Mouse (Mus musculus) kidney, adult 2 months (tissue): ENCODE measurements around the gene Ckap4. TPM values are rescaled to one million over a fixed set of nuclear protein-coding genes. Genes with fewer than 3 reads are reported as not detected.

Experiments
- DNase-seq: peaks from one replicate; pipeline ENCODE4 v3.0.0; 2021
- H3K27ac ChIP-seq: fragments of 200-500 bp; 2 replicates; pipeline ENCODE4 v1.5.1; 2012; ENCODE audit warnings: low read depth, low read length, control low read depth, inconsistent platforms; ENCODE audit not compliant: insufficient read depth
- H3K27me3 ChIP-seq: fragments of 200-500 bp; replicated peaks from 2 replicates; pipeline ENCODE4 v1.6.1; 2012; ENCODE audit warnings: mild to moderate bottlenecking, moderate library complexity, low read length, inconsistent platforms; ENCODE audit not compliant: control insufficient read depth, insufficient read depth
- H3K36me3 ChIP-seq: fragments of 200-500 bp; 2 replicates; pipeline ENCODE4 v1.6.1; 2012; ENCODE audit warnings: mild to moderate bottlenecking, moderate library complexity, low read length, inconsistent platforms; ENCODE audit not compliant: control insufficient read depth, insufficient read depth
- H3K4me1 ChIP-seq: fragments of 200-500 bp; 2 replicates; pipeline ENCODE4 v1.6.1; 2011; ENCODE audit warnings: low read length; ENCODE audit not compliant: control insufficient read depth, insufficient read depth
- H3K4me3 ChIP-seq: fragments of 200-500 bp; 2 replicates; pipeline ENCODE4 v1.5.1; 2011; ENCODE audit warnings: mild to moderate bottlenecking, low read depth, low read length, control low read depth; ENCODE audit not compliant: insufficient read depth
- CTCF ChIP-seq: fragments of 200-500 bp; conservative IDR thresholded peaks from 2 replicates; pipeline ENCODE4 v1.5.1; 2011; ENCODE audit warnings: low read depth, mild to moderate bottlenecking, control low read depth, low read length, moderate library complexity, mixed read lengths; ENCODE audit not compliant: insufficient read depth, insufficient read length
- POLR2A ChIP-seq: fragments of 200-500 bp; IDR thresholded peaks from one replicate; pipeline ENCODE4 v1.6.1; 2011; ENCODE audit warnings: low read depth, low read length, control low read depth
- WGBS: fragments of 180-500 bp; shearing (Covaris S2); methylation state at CpG from one replicate; pipeline ENCODE4 v1.1.7; 2018; 5-methylcytosine and 5-hydroxymethylcytosine counted together
- polyA plus RNA-seq: library from polyadenylated mRNA; depleted of rRNA; stranded (reverse); fragments of >200 nt; gene quantifications from 2 replicates; pipeline ENCODE4 v1.2.3, GENCODE M21; 2012

Gene Ckap4
- polyA plus RNA-seq, 1 experiment = 6.5 TPM

DNA sequence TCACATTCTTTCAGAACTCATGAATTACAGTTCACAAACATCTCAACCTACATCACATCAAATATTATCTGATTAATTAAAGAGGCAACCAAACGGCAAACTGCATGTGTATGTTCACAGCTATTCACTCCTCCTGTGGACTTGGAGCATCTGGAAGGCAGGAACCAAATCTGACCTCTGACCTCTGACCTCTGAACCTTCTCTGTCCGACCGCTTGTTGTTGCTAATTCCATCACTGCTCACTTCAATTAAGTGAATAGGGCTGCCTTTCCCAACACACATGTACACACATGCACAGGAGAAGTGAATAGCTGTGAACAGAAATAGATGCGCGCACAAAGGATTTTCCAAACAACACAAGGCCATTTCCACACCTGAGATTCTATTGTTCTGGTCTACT is 28.3 kb upstream of the Ckap4 start:
- 79% methylated on average over 5 of the region's 5 CpGs for WGBS
- Histone ChIP-seq H3K36me3 (no peaks in the 10 kb centered on the region), H3K4me3 (no peak overlapping the region), H3K27ac (no peak overlapping the region), H3K27me3 (no peaks in the 10 kb centered on the region), H3K4me1 (no peaks in the 10 kb centered on the region)
- DNase-seq = no peak
- TF ChIP-seq CTCF (no peak), POLR2A (no peak)

DNA sequence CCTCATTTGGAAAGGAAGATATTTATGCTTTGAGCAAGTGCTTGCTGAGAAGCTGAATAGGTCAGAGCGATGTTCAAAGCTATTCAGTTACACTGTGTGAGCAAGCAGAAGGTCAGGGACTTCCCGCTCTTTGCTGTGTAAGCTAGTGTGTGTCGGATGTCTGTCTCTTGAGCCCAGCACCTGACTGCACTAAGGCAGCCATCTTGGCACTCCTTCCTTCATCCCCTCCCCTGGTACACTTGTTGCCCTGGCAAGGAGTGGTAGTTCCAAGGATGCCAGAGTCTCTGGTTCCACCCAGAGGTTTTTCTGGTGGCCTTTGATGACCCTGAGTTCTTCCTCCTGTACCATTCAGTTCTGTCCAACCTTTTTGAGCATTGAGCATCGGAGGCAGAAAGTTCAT is 26.1 kb upstream of the Ckap4 start:
- no peak for DNase-seq
- 87% methylated on average over 4 of the region's 4 CpGs for WGBS
- H3K27me3 ChIP-seq = no peaks in the 10 kb centered on the region

DNA sequence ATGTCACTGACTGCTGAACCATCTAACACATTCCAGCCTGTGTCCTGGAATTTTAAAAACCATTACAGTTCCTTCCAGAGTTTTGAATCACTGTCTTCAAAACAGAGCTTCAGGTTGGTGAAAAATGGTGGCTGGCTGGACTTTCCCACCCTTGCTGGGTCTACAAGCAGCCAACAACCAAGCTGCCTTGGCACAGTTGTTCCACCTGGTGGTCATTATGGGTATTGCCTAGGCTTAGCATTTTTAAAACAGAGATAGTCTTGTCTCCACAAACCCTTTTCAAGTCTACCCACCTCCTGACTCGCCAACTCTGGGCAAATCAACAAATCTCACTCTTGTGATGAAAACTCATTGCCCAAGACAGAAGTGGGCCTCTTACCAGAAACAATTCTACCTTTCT is 24.6 kb upstream of the Ckap4 start:
- Histone ChIP-seq H3K27me3 (no peaks in the 10 kb centered on the region), H3K36me3 (no peaks in the 10 kb centered on the region), H3K27ac (no peak overlapping the region), H3K4me1 (no peaks in the 10 kb centered on the region), H3K4me3 (no peak overlapping the region)
- no peak for TF ChIP-seq POLR2A
- TF ChIP-seq CTCF = peak; percentile 31
- 100% methylated on average over 1 of the region's 1 CpGs for WGBS
- no peak for DNase-seq

More for the DNA sequence above, 26.1 kb upstream of the Ckap4 start:
- H3K36me3 ChIP-seq = no peaks in the 10 kb centered on the region
- no peak overlapping the region for H3K4me3 ChIP-seq
- no peak for TF ChIP-seq CTCF
- TF ChIP-seq POLR2A = no peak
- no peaks in the 10 kb centered on the region for H3K4me1 ChIP-seq
- H3K27ac ChIP-seq = no peak overlapping the region

DNA sequence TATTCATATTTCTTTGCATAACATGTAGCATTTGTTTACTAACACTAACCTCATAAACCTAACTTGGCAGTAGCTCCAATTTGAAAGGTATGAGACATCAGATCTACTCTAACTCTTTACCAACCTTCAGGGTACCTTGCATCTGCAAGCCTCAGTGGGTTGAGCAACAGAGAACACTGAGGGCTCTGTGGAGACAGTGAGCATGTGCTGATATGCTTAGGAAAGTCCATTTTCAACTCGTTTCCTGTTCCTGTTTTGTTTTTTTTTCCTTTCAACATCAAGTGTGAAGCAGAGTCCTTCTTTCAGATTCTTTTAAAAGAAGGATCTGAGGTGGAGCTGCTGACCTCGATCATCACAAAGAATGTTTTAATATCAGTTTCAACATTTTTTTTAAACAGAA is 22.3 kb upstream of the Ckap4 start:
- Histone ChIP-seq H3K4me1 (no peaks in the 10 kb centered on the region), H3K27ac (no peak overlapping the region), H3K27me3 (no peaks in the 10 kb centered on the region), H3K36me3 (no peaks in the 10 kb centered on the region), H3K4me3 (no peak overlapping the region)
- 59% methylated on average over 2 of the region's 2 CpGs for WGBS
- TF ChIP-seq POLR2A = no peak
- TF ChIP-seq CTCF = no peak
- no peak for DNase-seq

DNA sequence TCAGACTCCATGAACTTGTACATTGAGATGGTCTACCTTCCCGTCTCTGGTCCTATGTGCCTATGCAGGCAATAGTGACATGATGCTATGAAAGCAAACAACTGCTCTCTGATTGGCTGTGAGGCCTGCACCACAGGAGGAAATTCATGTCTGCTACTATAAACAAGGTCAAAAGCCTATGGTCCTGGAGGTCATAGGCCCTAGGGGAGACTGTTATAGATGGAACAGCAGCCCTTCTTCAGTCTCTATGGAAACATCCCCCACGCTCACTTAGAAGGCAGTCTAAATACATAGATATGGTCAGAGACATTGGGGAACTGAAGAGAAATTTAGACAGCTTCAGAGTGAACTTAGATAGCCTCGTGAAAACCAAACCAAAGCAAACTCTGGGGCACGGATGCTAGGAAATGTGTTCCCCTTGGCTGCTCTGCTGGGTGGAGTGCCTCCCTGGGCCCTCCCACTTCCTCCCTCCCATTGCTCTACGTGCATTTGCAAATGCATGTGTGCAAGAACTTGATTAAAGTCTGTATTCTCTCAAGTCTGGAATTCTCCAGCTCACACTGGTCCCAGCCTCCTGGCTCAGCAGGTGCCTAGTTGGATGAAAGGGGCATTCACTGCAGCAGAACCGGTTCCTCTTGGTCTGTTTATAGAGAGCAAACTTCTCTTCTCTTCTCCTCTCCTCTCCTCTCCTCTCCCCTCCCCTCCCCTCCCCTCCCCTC is 20.6 kb upstream of the Ckap4 start:
- Histone ChIP-seq H3K27me3 (no peaks in the 10 kb centered on the region), H3K27ac (peak overlapping the region; percentile 39), H3K4me1 (no peaks in the 10 kb centered on the region), H3K4me3 (no peak overlapping the region), H3K36me3 (no peaks in the 10 kb centered on the region)
- 36% methylated on average over 6 of the region's 6 CpGs for WGBS
- peak; percentile 70 for DNase-seq
- no peak for TF ChIP-seq POLR2A
- TF ChIP-seq CTCF = no peak

DNA sequence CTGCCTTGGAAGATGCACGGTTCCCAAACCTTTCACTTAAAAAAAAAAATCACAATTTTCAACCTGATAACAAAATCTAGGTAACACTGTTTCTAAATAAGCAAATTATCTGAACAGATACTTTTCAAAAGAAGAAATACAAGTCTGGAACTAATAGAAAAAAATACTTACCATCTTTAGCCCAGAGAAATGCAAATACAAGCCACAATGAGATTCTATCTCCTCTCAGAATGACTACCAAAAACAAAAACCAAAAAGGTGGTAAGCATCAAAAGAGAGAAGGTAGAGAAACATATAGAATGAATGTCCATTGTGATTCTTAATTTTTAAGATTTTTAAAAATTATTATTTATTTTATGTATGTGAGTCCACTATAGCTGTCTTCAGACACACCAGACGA is 18.6 kb upstream of the Ckap4 start:
- Histone ChIP-seq H3K4me1 (no peaks in the 10 kb centered on the region), H3K27ac (no peak overlapping the region), H3K36me3 (no peaks in the 10 kb centered on the region), H3K4me3 (no peak overlapping the region), H3K27me3 (no peaks in the 10 kb centered on the region)
- WGBS = 98% methylated on average over 2 of the region's 2 CpGs
- TF ChIP-seq POLR2A (no peak), CTCF (no peak)
- no peak for DNase-seq

DNA sequence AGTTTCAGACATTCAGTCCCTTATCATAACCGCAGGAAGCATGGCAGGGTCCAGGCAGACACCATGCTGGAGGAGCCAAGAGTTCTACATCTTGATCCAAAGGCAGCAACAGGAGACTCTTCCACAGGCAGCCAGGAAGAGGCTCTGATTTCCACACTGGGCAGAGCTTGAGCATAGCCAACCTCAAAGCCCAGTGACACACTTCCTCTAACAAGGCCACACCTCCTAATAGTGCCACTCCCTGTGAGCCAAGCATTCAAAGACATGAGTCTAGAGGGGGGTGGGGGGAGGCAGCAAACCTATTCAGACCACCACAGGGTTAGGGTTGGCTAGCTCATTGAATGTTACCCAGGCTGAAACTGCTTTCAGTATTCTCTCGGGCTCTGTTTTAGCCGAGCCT is 18.0 kb upstream of the Ckap4 start:
- Histone ChIP-seq H3K27ac (no peak overlapping the region), H3K27me3 (no peaks in the 10 kb centered on the region), H3K36me3 (no peaks in the 10 kb centered on the region), H3K4me3 (no peak overlapping the region), H3K4me1 (no peaks in the 10 kb centered on the region)
- 93% methylated on average over 3 of the region's 3 CpGs for WGBS
- TF ChIP-seq CTCF = no peak
- TF ChIP-seq POLR2A = no peak
- no peak for DNase-seq

DNA sequence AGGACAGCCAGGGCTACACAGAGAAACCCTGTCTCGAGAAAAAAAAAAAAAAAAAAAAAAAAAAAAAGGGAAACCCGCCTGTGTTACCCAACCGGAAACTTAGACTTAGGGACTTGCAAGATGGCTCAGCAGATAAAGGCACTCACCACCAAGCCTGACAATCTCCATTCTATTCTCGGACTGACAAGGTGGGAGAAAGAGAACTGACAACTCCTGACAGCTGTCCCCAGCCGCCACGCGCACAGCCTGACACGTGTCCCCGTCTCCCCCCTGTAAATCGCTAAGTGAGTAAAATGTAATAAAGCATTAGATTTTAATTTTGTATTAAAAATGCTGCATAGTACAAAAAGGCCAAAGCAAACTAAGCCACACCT is 16.0 kb upstream of the Ckap4 start:
- Histone ChIP-seq H3K4me3 (no peak overlapping the region), H3K36me3 (no peaks in the 10 kb centered on the region), H3K27ac (no peak overlapping the region), H3K4me1 (no peaks in the 10 kb centered on the region), H3K27me3 (no peaks in the 10 kb centered on the region)
- no peak for DNase-seq
- WGBS = 80% methylated on average over 10 of the region's 10 CpGs
- no peak for TF ChIP-seq CTCF
- TF ChIP-seq POLR2A = no peak
